8 mouse cellular contexts compared by ENCODE assay signal in the genomic region with DNA sequence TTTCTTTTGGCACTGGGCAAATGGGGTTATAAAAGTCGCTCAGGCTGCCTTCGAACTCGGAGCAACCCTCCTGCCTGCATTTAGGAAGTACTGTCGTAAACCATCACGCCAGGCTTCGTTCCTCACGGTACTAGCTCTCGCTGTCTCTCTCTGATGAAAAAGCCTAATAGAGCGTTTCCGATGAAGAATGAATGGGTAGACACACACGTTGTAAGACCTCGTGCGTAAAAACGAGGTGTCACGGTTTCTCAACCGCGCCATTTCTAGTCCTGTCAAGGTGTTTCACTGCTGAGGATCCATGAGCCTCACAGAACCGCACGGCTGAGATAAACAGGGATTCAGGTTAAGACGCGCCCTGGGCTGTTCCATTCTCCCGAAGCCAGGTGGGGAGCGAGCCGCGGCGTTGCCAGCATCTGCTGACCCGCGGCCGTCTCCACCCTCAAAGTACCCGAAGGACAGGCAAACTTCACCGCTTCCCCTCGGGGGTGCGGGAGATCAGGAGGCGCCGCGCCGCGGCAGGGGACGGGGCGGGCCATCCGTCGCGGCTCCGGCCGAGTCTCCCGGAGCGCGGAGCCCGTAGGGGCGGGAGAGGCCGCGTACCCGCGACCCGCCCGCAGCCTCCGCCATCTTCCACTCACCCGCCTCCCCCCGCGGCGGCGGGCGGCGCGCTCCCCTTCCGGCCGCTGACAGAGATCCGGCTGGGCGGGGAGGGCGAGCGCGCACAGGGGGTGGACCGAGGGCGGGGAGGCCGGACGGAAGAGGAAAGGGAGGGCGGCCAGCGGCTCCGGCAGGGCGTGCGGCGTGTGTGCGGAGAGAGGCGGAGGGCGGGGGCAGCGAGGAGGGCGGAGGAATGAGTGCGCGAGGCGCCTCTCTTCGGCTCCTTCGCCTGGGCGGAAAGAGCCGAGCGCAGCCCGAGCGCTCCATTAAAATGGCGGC. TPM values are rescaled to one million over a fixed set of nuclear protein-coding genes. Genes with fewer than 3 reads are reported as not detected.
A peak's percentile ranks its signal among the peaks of the same experiment; 100 is the strongest.
DNase-seq lines count a peak whose midpoint lies in the region; ATAC-seq and TF ChIP-seq lines count a peak whose summit lies in the region.

No protein-coding gene starts in this region.

- under 1% methylated on average over 96 of the region's 98 CpGs for WGBS in bone marrow, adult 2 months
- WGBS in embryonic facial prominence, embryonic 15.5 days: under 1% methylated on average over 93 of the region's 98 CpGs
- WGBS in heart, embryonic 10.5 days: under 1% methylated on average over 93 of the region's 98 CpGs
- under 1% methylated on average over 75 of the region's 98 CpGs for WGBS in kidney, embryonic 15.5 days

- H3K36me3 ChIP-seq in embryonic facial prominence, embryonic 15.5 days: no peaks in the 10 kb centered on the region
- H3K36me3 ChIP-seq in heart, embryonic 10.5 days: peaks cover 4% of the 10 kb centered on the region; the same call in 1 of the 2 replicates
- no peaks in the 10 kb centered on the region for H3K36me3 ChIP-seq in kidney, embryonic 15.5 days

- H3K4me3 ChIP-seq in bone marrow, adult 2 months (replicated peaks; ENCODE audit: control insufficient read depth, low read depth, low read length): peak overlapping the region; percentile 95
- peak overlapping the region; percentile 94 for H3K4me3 ChIP-seq in embryonic facial prominence, embryonic 15.5 days (replicated peaks)
- peak overlapping the region; percentile 92 for H3K4me3 ChIP-seq in heart, embryonic 10.5 days
- peak overlapping the region; percentile 98 for H3K4me3 ChIP-seq in kidney, embryonic 15.5 days (replicated peaks)

- no peaks in the 10 kb centered on the region for H3K4me1 ChIP-seq in bone marrow, adult 2 months (ENCODE audit: control insufficient read depth, insufficient read depth, low read length)
- H3K4me1 ChIP-seq in embryonic facial prominence, embryonic 15.5 days: peaks cover 7% of the 10 kb centered on the region; the same call in 1 of the 2 replicates
- peaks cover 10% of the 10 kb centered on the region; the same call in 1 of the 2 replicates for H3K4me1 ChIP-seq in heart, embryonic 10.5 days
- peaks cover 11% of the 10 kb centered on the region for H3K4me1 ChIP-seq in kidney, embryonic 15.5 days

- peak; percentile 77; the same call in 1 of the 2 replicates for TF ChIP-seq POLR2A in bone marrow, adult 2 months (IDR thresholded peaks at IDR 0.05; ENCODE audit: borderline replicate concordance, control insufficient read depth, low read depth, low read length)

- DNase-seq in 416B (ENCODE audit: low read depth) (peak; percentile 94), liver (peak; percentile 98)
- DNase-seq in heart, embryonic 10.5 days (ENCODE audit: low spot score): peak; percentile 99
- peak; percentile 96 to 98 for DNase-seq in spleen, postnatal 4 days (ENCODE audit: low spot score in 2 of 2)

- H3K27me3 ChIP-seq in embryonic facial prominence, embryonic 15.5 days: no peaks in the 10 kb centered on the region
- no peaks in the 10 kb centered on the region for H3K27me3 ChIP-seq in heart, embryonic 10.5 days (ENCODE audit: insufficient read depth, poor library complexity, severe bottlenecking)
- H3K27me3 ChIP-seq in kidney, embryonic 15.5 days: no peaks in the 10 kb centered on the region

- peak overlapping the region; percentile 99 for H3K27ac ChIP-seq in bone marrow, adult 2 months (ENCODE audit: control insufficient read depth, insufficient read depth, low read depth, low read length, poor library complexity)
- H3K27ac ChIP-seq in embryonic facial prominence, embryonic 15.5 days (replicated peaks): peak overlapping the region; percentile 100
- peak overlapping the region; percentile 99 for H3K27ac ChIP-seq in heart, embryonic 10.5 days
- peak overlapping the region; percentile 99 for H3K27ac ChIP-seq in kidney, embryonic 15.5 days

- peak overlapping the region; percentile 98 for H3K9ac ChIP-seq in embryonic facial prominence, embryonic 15.5 days
- peak overlapping the region; percentile 96 for H3K9ac ChIP-seq in kidney, embryonic 15.5 days

- TF ChIP-seq CTCF in bone marrow, adult 2 months (IDR thresholded peaks at IDR 0.05; ENCODE audit: control insufficient read depth, insufficient read depth, low read length): no peak

- peak; percentile 97 for ATAC-seq in embryonic facial prominence, embryonic 15.5 days (ENCODE audit: insufficient number of reproducible peaks, low FRiP score, low TSS enrichment, low read depth)
- ATAC-seq in kidney, embryonic 15.5 days (replicated peaks; ENCODE audit: low FRiP score): peak; percentile 97
- ATAC-seq in monocyte, adult 5-6 weeks (replicated peaks; ENCODE audit: insufficient number of reproducible peaks, low FRiP score, low TSS enrichment, poor library complexity, severe bottlenecking): peak; percentile 92

- H3K4me2 ChIP-seq in embryonic facial prominence, embryonic 15.5 days (replicated peaks): peak overlapping the region; percentile 65
- peak overlapping the region; percentile 65 for H3K4me2 ChIP-seq in kidney, embryonic 15.5 days

- H3K9me3 ChIP-seq in embryonic facial prominence, embryonic 15.5 days (replicated peaks): no peaks in the 10 kb centered on the region
- H3K9me3 ChIP-seq in heart, embryonic 10.5 days: no peaks in the 10 kb centered on the region
- H3K9me3 ChIP-seq in kidney, embryonic 15.5 days (replicated peaks): no peaks in the 10 kb centered on the region

RNA-seq across cellular contexts. Expression of a gene that starts 0.8 kb away (rescaled TPM):
- polyA plus RNA-seq in bone marrow, adult 2 months (2011; ENCODE audit: insufficient read depth, insufficient read length, low replicate concordance, missing spikeins): 14.6 and 23.5 TPM in 2 replicates
- polyA plus RNA-seq in embryonic facial prominence, embryonic 15.5 days (2015; fragmentation: Nextera tagmentation; extraction: Ambion mirVana): 25.5 and 26.6 TPM in 2 replicates
- polyA plus RNA-seq in heart, embryonic 10.5 days (2016; fragmentation: Nextera tagmentation; extraction: Ambion mirVana): 17.8 and 20.8 TPM in 2 replicates
- 25.6 and 27.5 TPM in 2 replicates for polyA plus RNA-seq in kidney, embryonic 15.5 days (2015; fragmentation: Nextera tagmentation; extraction: Ambion mirVana)
- 42.1 to 86.7 TPM (median 46.2 TPM) in 3 replicates for total RNA-seq in monocyte, adult 5-6 weeks (2017)

RNA-seq across cellular contexts. Expression of a gene that starts 50.1 kb away (rescaled TPM):
- polyA plus RNA-seq in bone marrow, adult 2 months (2011; ENCODE audit: insufficient read depth, insufficient read length, low replicate concordance, missing spikeins): 60.6 and 77.8 TPM in 2 replicates
- 74.9 and 79.6 TPM in 2 replicates for polyA plus RNA-seq in embryonic facial prominence, embryonic 15.5 days (2015; fragmentation: Nextera tagmentation; extraction: Ambion mirVana)
- polyA plus RNA-seq in heart, embryonic 10.5 days (2016; fragmentation: Nextera tagmentation; extraction: Ambion mirVana): 94.0 and 123 TPM in 2 replicates
- polyA plus RNA-seq in kidney, embryonic 15.5 days (2015; fragmentation: Nextera tagmentation; extraction: Ambion mirVana): 102 and 109 TPM in 2 replicates
- 199 to 255 TPM (median 205 TPM) in 3 replicates for total RNA-seq in monocyte, adult 5-6 weeks (2017)

Comparison
In these comparisons a context has a peak if more than half of its experiments do, and no peak if none do; other contexts are left out.
1. Peak in every context shown above with its lines: DNase-seq, ATAC-seq, H3K4me3 ChIP-seq and H3K27ac ChIP-seq.